Mouse (Mus musculus): Measurements from ENCODE around the gene 3110009E18Rik. TPM values are rescaled to one million over a fixed set of nuclear protein-coding genes. Genes with fewer than 3 reads are reported as not detected.

The 3110009E18Rik gene
- 1 to 10 TPM; 3.6 to 5.2 (median 4.1) TPM for total RNA-seq (2022)

GRCm38 (mm10) chr1:120120969-120121811, at the start of gene 3110009E18Rik, which contains the start of gene Dbi:
TSS of gene 3110009E18Rik (plus strand) at chr1:120121187.
TSS of gene Dbi (minus strand) at chr1:120121078.
- DNase-seq (ENCODE audit: low spot score in 2 of 2) = peak; percentile 96 to 98

GRCm38 (mm10) chr1:120072900-120073299, 48.1 kb upstream of the 3110009E18Rik start:
- peak in 1 of 2 experiments; percentile 37 for DNase-seq (ENCODE audit: low spot score in 2 of 2)

- peak; percentile 38 to 44 for DNase-seq (ENCODE audit: low spot score in 2 of 2)
Measured at GRCm38 (mm10) chr1:120073519-120074306, 47.3 kb upstream of the 3110009E18Rik start, which contains the start of gene Tmem37. TSS of gene Tmem37 (minus strand) at chr1:120074074.

GRCm38 (mm10) chr1:120074307-120074702, 46.7 kb upstream of the 3110009E18Rik start:
- DNase-seq (ENCODE audit: low spot score in 2 of 2) = no peak

- DNase-seq (ENCODE audit: low spot score in 2 of 2) = no peak
Measured at GRCm38 (mm10) chr1:120074931-120075330, 46.1 kb upstream of the 3110009E18Rik start.

GRCm38 (mm10) chr1:120075507-120075906, 45.5 kb upstream of the 3110009E18Rik start:
- no peak for DNase-seq (ENCODE audit: low spot score in 2 of 2)

GRCm38 (mm10) chr1:120077746-120078410, 43.1 kb upstream of the 3110009E18Rik start:
- no peak for DNase-seq (ENCODE audit: low spot score in 2 of 2)

GRCm38 (mm10) chr1:120080632-120081031, 40.4 kb upstream of the 3110009E18Rik start:
- DNase-seq (ENCODE audit: low spot score in 2 of 2) = no peak

GRCm38 (mm10) chr1:120082957-120083585, 37.9 kb upstream of the 3110009E18Rik start:
- no peak for DNase-seq (ENCODE audit: low spot score in 2 of 2)

GRCm38 (mm10) chr1:120083921-120084517, 37.0 kb upstream of the 3110009E18Rik start:
- DNase-seq (ENCODE audit: low spot score in 2 of 2) = no peak

GRCm38 (mm10) chr1:120085696-120086095, 35.3 kb upstream of the 3110009E18Rik start:
- DNase-seq (ENCODE audit: low spot score in 2 of 2) = no peak

GRCm38 (mm10) chr1:120086644-120087043, 34.3 kb upstream of the 3110009E18Rik start:
- DNase-seq (ENCODE audit: low spot score in 2 of 2) = no peak

GRCm38 (mm10) chr1:120089180-120089579, 31.8 kb upstream of the 3110009E18Rik start:
- no peak for DNase-seq (ENCODE audit: low spot score in 2 of 2)

GRCm38 (mm10) chr1:120090880-120091570, 30.0 kb upstream of the 3110009E18Rik start:
- DNase-seq (ENCODE audit: low spot score in 2 of 2) = peak in 1 of 2 experiments; percentile 12

- peak; percentile 70 to 76 for DNase-seq (ENCODE audit: low spot score in 2 of 2)
Measured at GRCm38 (mm10) chr1:120093482-120094134, 27.4 kb upstream of the 3110009E18Rik start.

- DNase-seq (ENCODE audit: low spot score in 2 of 2) = no peak
Measured at GRCm38 (mm10) chr1:120094920-120095319, 26.1 kb upstream of the 3110009E18Rik start.

GRCm38 (mm10) chr1:120098327-120098726, 22.7 kb upstream of the 3110009E18Rik start:
- peak; percentile 32 to 44 for DNase-seq (ENCODE audit: low spot score in 2 of 2)

- DNase-seq (ENCODE audit: low spot score in 2 of 2) = no peak
Measured at GRCm38 (mm10) chr1:120099483-120099882, 21.5 kb upstream of the 3110009E18Rik start.

GRCm38 (mm10) chr1:120100456-120101226, 20.3 kb upstream of the 3110009E18Rik start:
- DNase-seq (ENCODE audit: low spot score in 2 of 2) = no peak
